Mouse (Mus musculus) cerebellum, postnatal 25 days (tissue): ENCODE data around the gene Olfr894.
"Not testable (repeated sequence)": the region's sequence is repeated elsewhere in the genome, so short reads cannot be mapped to it uniquely, and the experiment has no call there.

Source experiments
- DNase-seq, 2 experiments: peaks; one replicate each; pipeline ENCODE4 v3.0.0; 2021; ENCODE audit warnings: mixed read lengths in 2 of 2

Olfr894 gene

DNA sequence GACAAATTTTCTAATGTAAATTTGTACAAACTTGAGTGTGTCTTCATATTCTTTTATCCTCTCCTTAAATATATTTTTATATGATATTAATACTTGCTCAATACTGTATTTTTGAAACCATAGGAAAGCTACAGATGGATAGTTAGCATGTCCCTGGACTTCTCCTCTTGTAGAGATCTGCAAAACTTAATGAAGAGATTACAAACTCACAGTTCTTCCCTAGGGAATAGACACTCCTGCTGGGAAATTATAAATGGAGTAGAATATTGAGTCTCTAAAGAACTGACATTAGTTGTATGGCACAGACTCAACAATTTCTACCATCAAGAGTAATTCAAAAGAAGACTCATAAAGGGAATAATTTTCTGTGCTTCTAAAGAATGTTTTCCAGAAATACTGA lies at the start of gene Olfr894:
Olfr894 (plus strand) TSS at position 301 of the 400 bp plus-strand sequence.
- DNase-seq, result no peak

DNA sequence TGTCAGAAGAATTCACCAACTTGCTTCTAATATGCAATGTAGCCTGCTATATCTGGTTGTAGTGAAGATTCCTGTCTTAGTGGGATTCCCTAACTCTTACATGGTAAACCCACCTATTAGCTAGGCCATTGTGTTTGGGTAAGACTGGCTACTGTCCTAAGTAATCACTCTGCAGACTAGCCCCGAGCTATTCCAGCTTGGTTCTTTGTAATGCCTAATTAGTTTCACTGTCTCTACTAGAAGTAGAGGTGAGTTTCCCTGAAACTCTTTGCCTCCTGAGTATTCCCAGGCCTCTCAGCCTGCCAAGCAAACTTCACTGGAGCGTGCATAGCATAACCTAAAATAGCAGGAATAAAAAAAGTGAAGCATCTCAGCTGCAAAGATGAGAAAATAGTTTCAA lies 49.5 kb upstream of the Olfr894 start:
- DNase-seq, result not testable (repeated sequence)

DNA sequence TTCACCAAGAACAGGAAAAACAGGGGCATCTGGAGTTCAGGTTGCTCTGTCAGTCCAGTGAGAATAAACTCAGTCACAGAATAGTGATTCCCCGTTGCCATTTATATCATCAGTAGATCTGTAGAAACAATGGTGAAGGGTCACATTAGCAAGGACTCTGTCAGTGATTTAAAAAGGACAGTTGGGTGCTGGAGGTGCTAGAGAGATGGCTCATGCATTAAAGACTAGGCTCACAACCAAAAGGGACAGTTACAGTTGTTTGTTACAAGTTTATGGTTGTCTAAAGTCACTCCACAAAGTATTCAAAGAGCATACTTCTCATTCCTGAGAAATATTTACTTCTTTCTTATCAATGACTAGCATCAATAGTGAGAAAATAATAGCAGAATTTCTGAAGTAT lies 37.1 kb upstream of the Olfr894 start, which contains the start of gene Olfr891:
Olfr891 (minus strand) TSS at position 101 of the 400 bp plus-strand sequence.
- no peak for DNase-seq

DNA sequence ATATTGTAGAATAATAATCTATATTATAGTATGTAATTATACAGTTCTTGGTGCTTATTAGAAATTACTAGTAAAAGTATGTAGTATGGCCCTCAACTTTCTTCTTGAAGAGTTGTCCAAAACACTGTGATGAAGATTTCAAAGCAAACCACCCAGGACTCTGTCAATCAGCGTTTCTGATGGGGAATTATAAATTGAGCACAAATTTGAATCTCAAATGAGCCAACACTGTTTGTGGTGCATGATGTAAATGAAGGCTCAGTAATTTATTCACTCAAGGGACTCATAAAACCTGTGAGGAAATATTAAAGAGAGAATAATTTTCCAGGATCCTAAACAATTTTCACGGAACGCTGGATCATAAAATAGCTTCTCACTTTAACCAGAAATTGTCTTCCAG lies 9.8 kb upstream of the Olfr894 start, which contains the start of gene Olfr893:
Olfr893 (plus strand) TSS at position 301 of the 400 bp plus-strand sequence.
- DNase-seq, result no peak

DNA sequence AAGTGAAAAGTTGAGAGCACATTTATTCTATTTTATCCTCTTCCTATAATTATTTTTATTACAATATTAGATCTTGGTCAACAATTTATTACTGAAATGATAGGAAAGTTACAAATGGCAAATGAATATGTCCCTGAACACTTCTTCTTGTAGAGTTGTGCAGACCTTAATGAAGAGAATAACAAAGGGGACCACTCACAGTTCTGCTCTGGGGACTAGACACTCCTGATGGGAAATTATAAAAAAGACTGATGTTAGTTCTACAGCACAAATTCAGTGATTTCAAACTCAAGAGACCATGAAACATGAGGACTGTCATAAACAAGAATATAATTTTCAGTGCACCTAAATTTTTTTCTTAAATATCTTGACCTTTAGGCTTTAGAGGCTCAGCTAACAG lies 34.6 kb downstream of the Olfr894 start, which contains the start of gene Olfr143:
Olfr143 (plus strand) TSS at position 301 of the 400 bp plus-strand sequence.
- DNase-seq, result no peak

DNA sequence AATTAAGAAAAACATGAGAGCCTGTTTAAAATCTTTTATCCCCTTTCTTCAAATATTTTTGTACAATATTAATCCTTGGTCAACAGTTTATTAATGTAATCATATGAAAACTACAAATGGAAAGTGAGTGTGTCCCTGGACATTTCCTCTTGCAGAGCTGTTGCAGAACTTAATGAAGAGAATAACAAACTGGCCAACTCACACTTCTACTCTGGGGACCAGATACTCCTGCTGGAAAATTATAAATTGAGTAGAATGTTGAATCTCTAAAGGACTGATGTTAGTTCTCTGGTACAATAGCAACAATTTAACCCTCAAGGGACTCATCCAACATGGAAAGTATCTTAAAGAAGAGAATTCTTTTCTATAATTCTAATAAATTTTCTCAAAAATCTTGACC lies 49.7 kb downstream of the Olfr894 start, which contains the start of gene Olfr895:
Olfr895 (plus strand) TSS at position 301 of the 400 bp plus-strand sequence.
- no peak for DNase-seq
